In the genomic region with DNA sequence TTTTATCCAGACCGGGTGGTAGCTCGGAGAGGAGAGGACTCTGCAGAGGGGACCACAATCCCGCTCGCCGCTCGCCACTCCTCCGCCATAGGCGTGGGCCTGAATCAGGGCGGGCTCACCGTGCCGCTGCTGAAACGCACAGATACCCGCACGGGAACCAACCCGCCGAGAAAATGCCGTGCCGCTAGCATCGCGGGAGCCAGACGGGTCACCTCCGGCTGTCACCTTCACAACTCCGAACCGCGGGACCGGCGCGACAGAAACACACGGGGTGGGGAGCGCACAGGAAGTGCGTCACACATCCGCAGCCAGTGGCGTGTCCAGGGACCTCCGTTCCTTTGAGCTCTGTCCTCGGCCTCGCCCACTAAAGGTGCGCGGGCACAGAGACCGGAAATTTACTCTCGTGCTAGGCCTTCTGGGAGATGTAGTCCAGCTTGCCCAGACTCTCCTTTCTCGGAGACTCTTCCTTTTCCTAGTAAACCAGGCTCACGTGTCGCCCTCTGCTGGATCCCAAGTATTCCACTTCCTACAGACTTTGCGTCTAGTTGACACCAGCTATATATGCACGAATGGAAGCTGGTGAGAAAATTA, we compare ENCODE assay signal across 8 mouse cellular contexts. TPM values are rescaled to one million over a fixed set of nuclear protein-coding genes. Genes with fewer than 3 reads are reported as not detected.
DNase-seq lines count a peak whose midpoint lies in the region; ATAC-seq lines count a peak whose summit lies in the region.

TSS of gene Ndufv1 (minus strand) at position 375 of the 591 bp plus-strand sequence.

- no peaks in the 10 kb centered on the region for H3K9me3 ChIP-seq in heart, embryonic 13.5 days
- H3K9me3 ChIP-seq in liver, embryonic 12.5 days (replicated peaks): no peaks in the 10 kb centered on the region
- no peaks in the 10 kb centered on the region for H3K9me3 ChIP-seq in stomach, embryonic 15.5 days

- H3K4me3 ChIP-seq in brown adipose tissue, adult 24 weeks (ENCODE audit: insufficient read depth, low read depth, low read length): peak within 1 kb of the TSS; percentile 86
- peak within 1 kb of the TSS; percentile 83 for H3K4me3 ChIP-seq in heart, embryonic 13.5 days
- H3K4me3 ChIP-seq in liver, embryonic 12.5 days: peak within 1 kb of the TSS; percentile 88
- H3K4me3 ChIP-seq in stomach, embryonic 15.5 days (replicated peaks): peak within 1 kb of the TSS; percentile 94

- 0% methylated on average over 45 of the region's 45 CpGs for WGBS in heart, embryonic 13.5 days
- WGBS in liver, embryonic 12.5 days (ENCODE audit: insufficient replicate concordance): under 1% methylated on average over 45 of the region's 45 CpGs
- WGBS in stomach, embryonic 15.5 days: under 1% methylated on average over 45 of the region's 45 CpGs

- no peaks in the 10 kb centered on the region for H3K4me1 ChIP-seq in brown adipose tissue, adult 24 weeks (ENCODE audit: control insufficient read depth, insufficient read depth, insufficient read length, low read length)
- H3K4me1 ChIP-seq in heart, embryonic 13.5 days: peaks cover 32% of the 10 kb centered on the region
- peaks cover 50% of the 10 kb centered on the region for H3K4me1 ChIP-seq in liver, embryonic 12.5 days
- H3K4me1 ChIP-seq in stomach, embryonic 15.5 days: peaks cover 14% of the 10 kb centered on the region

- peak within 1 kb of the TSS; percentile 91 for H3K27ac ChIP-seq in brown adipose tissue, adult 24 weeks (replicated peaks; ENCODE audit: low read depth, low read length)
- H3K27ac ChIP-seq in heart, embryonic 13.5 days (replicated peaks): peak within 1 kb of the TSS; percentile 82
- peak within 1 kb of the TSS; percentile 84 for H3K27ac ChIP-seq in liver, embryonic 12.5 days
- H3K27ac ChIP-seq in stomach, embryonic 15.5 days: peak within 1 kb of the TSS; percentile 68

- H3K27me3 ChIP-seq in heart, embryonic 13.5 days (replicated peaks): no peaks in the 10 kb centered on the region
- H3K27me3 ChIP-seq in liver, embryonic 12.5 days (replicated peaks): no peaks in the 10 kb centered on the region
- H3K27me3 ChIP-seq in stomach, embryonic 15.5 days (replicated peaks): no peaks in the 10 kb centered on the region

- peaks cover 37% of the 10 kb centered on the region for H3K36me3 ChIP-seq in heart, embryonic 13.5 days
- H3K36me3 ChIP-seq in liver, embryonic 12.5 days: peaks cover 38% of the 10 kb centered on the region
- H3K36me3 ChIP-seq in stomach, embryonic 15.5 days: peaks cover 20% of the 10 kb centered on the region

- peak within 1 kb of the TSS; percentile 79 for H3K4me2 ChIP-seq in heart, embryonic 13.5 days
- H3K4me2 ChIP-seq in liver, embryonic 12.5 days: peak within 1 kb of the TSS; percentile 83
- peak within 1 kb of the TSS; percentile 71 for H3K4me2 ChIP-seq in stomach, embryonic 15.5 days

- peak; percentile 98 for ATAC-seq in heart, embryonic 13.5 days (ENCODE audit: extremely low read depth, insufficient number of reproducible peaks, low FRiP score, low TSS enrichment)
- ATAC-seq in liver, embryonic 12.5 days: peak; percentile 98
- peak; percentile 99 for ATAC-seq in stomach, embryonic 15.5 days (ENCODE audit: insufficient read depth, low FRiP score, low read depth)

- DNase-seq in CD4-positive, CD25-positive, alpha-beta regulatory T cell, adult 2 months (ENCODE audit: low read depth, low spot score): peak; percentile 97
- peak; percentile 93 for DNase-seq in fat pad, adult 2 months (ENCODE audit: extremely low read depth, low read depth, low spot score)
- peak; percentile 98 for DNase-seq in kidney, postnatal 10 days
- DNase-seq in natural killer cell, adult 2 months (ENCODE audit: low spot score in 2 of 2): peak; percentile 94 to 95

- peak within 1 kb of the TSS; percentile 91 for H3K9ac ChIP-seq in heart, embryonic 13.5 days
- peak within 1 kb of the TSS; percentile 82 for H3K9ac ChIP-seq in liver, embryonic 12.5 days
- H3K9ac ChIP-seq in stomach, embryonic 15.5 days: peak within 1 kb of the TSS; percentile 82

RNA-seq across cellular contexts. Expression of gene Ndufv1, which starts in this region (rescaled TPM):
- 1,127 and 1,213 TPM in 2 replicates for polyA plus RNA-seq in brown adipose tissue, adult 24 weeks (2012; ENCODE audit: insufficient read depth, insufficient read length, missing spikeins)
- 407 and 462 TPM in 2 replicates for polyA plus RNA-seq in heart, embryonic 13.5 days (2015; fragmentation: Nextera tagmentation; extraction: Ambion mirVana)
- 186 and 187 TPM in 2 replicates for polyA plus RNA-seq in liver, embryonic 12.5 days (2016; fragmentation: Nextera tagmentation; extraction: Ambion mirVana)
- polyA plus RNA-seq in stomach, embryonic 15.5 days (2015; fragmentation: Nextera tagmentation; extraction: Ambion mirVana): 198 and 218 TPM in 2 replicates

Comparison
In these comparisons a context has a peak if more than half of its experiments do, and no peak if none do; other contexts are left out.
1. Peak in every context shown above with its lines: DNase-seq, ATAC-seq, H3K4me3 ChIP-seq and H3K27ac ChIP-seq.